Mouse (Mus musculus) urinary bladder, postnatal 14 days (tissue): ENCODE measurements around the gene Gnb3.
A peak's percentile ranks its signal among the peaks of the same experiment; 100 is the strongest.
"Not testable (repeated sequence)": the region's sequence is repeated elsewhere in the genome, so short reads cannot be mapped to it uniquely, and the experiment has no call there.

Experiments
- DNase-seq: peaks from one replicate; pipeline ENCODE4 v3.0.0; 2021; ENCODE audit warnings: low spot score

The Gnb3 gene

DNA sequence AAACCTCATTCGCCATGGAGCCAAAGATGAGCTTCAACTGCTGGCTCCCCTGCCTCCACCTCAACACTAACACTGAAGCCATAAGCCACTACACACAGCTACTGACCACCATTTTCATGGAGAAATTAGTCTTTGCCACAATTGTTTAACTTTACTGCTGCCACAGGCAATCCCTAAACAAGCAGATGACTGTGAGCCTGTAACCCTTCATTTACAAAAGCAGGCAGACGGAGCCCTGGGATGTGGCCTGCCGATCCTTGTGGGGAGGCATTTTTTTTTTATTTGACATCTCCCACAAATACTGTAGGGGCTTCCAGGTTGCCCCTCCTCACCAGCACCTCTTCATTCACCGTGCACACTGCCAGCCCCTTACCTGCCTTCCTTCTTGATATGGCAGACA, 23.5 kb downstream of the Gnb3 start:
- no peak for DNase-seq

GRCm38 (mm10) chr6:124814858-124815774, 25.0 kb downstream of the Gnb3 start:
- DNase-seq: no peak

- no peak for DNase-seq
These were observed 25.6 kb downstream of the Gnb3 start for GRCm38 (mm10) chr6:124814448-124814847.

DNA sequence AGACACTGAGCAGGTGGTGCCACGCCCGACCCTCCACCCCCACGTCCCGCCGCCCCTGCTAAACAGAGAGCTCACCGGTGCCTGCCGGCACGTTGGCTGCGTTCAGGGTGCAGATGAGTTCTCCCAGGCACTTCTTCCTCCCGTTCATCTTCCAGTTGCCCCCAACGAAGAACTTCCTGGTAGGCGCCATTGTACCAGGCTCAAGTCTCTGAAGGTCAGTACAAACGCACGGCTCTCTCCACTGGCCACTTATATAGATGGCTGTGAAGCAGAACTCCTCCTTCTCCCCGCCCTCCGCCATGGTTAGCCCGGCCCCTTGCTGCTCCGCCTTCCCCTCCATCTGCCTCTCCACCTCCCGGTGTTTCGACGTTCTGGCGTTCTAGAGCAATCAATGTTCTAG, 26.1 kb downstream of the Gnb3 start, which contains the start of gene Tpi1:
TSS of gene Tpi1 (minus strand) at position 364 of the 400 bp plus-strand sequence.
- peak; percentile 93 for DNase-seq

DNA sequence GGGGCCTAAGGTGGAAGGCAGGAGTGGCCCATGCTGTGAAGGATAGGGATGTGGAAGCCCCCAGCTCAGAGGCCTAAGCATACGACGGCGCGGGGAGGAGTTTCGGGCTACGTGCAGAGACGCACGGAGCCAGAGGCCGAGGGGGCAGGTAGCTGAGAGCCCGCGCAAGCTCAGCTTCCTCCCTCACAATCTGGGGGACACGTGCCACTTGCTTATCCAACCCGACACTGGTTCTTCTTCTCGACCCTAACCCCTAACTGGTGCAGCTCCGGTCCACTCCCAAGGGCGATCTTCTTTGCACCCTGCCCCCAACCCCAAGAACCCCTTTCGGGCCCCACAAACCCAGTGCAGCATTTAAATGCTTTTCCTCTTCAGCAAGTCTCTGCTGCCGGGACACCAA, 26.6 kb downstream of the Gnb3 start:
- DNase-seq: peak; percentile 65

DNA sequence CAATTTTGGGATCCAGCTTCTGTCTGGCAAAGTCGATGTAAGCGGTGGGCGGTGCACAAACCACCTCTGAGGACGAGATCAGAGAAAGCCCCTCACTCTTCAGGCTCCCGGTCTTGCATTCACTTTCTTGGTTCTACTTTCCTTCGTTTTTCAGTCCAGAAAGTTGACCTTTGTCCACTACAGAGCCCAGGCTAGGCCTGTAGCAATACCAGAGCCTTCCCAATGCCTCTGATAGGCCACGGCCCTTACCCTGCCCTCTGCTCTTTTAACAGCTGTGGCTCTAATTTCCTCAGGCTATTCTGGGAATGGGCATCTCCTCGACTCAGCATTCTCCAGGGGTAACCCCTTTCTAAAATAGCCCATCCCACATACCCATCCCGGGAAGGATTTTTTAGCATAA, 27.2 kb downstream of the Gnb3 start:
- no peak for DNase-seq

- no peak for DNase-seq
These were observed 28.1 kb downstream of the Gnb3 start for GRCm38 (mm10) chr6:124811701-124812560.

GRCm38 (mm10) chr6:124811403-124811665, 28.7 kb downstream of the Gnb3 start:
- DNase-seq: no peak

DNA sequence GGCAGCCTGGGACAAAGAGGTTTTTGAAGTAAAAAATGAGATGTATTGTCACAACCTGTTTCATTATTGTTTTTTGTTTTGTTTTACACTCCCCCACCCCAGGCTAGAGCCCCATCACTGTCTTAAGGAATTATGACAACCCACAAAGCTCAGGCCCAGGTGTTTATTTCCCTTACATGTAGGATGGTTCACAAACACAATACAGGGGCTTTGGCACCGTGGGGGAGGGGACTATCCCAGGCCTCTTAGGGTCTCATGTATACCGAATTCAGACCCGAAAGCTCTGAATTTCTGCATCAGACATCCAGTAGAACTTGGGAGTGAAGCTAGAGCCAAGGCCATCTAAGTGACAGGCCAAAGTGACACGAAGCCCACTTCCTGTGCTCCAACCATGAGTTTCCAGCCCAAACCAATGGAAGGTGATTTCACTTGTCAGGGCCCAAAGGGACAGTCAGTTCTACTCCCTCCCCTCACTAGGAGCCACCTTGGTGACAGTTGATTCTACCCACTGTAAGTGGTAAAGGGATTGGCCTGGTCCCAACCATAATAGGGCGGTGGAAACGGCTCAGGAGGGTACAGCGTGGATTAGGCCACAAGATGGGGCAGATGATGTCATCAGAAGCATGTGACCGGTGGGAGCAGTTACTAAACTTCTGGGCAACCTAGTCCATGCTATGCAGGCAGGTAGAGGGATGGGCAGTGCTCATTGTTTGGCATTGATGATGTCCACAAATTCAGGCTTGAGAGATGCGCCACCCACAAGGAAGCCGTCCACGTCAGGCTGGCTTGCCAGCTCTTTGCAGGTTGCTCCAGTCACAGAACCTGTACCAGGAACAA, 29.3 kb downstream of the Gnb3 start:
- not testable (repeated sequence) for DNase-seq

GRCm38 (mm10) chr6:124809775-124810538, 30.1 kb downstream of the Gnb3 start:
- DNase-seq: no peak

GRCm38 (mm10) chr6:124809052-124809774, 30.9 kb downstream of the Gnb3 start:
- DNase-seq: peak; percentile 85

DNA sequence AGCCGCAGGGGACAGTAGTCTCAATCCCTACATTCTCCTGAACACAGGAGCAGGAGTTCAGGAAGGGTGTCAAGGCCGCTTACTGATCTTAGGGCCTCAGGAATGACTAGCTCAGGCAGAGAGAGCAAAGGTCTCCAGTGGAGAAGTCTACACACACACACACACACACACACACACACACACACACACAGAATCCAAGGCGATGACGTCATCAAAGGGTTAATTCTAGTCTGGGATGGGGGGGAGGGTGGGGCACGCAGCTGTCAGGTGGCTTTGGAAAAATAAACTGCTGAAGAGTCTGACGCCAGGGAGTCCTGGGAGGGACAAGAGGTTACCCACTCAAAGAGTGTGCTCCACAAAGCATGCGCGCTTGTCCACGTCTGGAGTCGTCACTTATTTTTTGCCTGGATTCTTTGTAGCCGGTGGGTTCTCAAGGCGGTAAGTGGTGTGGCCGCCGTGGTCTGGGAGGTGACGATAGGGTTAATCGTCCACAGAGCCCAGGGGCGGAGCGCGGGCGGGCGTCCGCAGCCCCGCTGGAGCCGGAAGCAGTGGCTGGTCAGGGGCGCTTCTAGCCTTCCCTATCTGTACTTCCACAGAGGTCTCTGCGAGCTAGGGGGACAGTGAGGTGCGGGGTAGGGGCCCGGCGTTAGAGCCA, 31.6 kb downstream of the Gnb3 start, which contains the start of gene Spsb2:
TSS of gene Spsb2 (plus strand) at position 304 of the 655 bp plus-strand sequence.
- DNase-seq: peak; percentile 82

GRCm38 (mm10) chr6:124807986-124808357, 32.1 kb downstream of the Gnb3 start:
- no peak for DNase-seq

DNA sequence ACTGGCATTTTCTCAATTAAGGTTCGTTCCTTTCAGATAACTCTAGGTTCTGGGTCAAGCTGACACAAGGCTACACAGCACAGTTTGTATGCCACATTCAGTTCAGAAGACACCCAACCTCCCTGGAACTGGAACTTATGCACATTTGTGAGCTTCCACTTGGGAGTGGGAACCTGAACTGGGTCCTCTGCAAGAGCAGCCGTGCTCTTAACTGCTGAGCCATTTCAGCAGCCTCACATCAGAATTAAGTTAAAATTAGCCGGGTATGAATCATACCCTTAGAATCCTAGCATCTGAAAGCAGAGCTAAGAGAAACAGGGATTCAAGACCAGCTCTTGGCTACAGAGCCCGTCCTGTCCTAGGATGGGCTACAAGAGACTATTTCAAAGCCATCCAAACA, 32.7 kb downstream of the Gnb3 start:
- DNase-seq: no peak

DNA sequence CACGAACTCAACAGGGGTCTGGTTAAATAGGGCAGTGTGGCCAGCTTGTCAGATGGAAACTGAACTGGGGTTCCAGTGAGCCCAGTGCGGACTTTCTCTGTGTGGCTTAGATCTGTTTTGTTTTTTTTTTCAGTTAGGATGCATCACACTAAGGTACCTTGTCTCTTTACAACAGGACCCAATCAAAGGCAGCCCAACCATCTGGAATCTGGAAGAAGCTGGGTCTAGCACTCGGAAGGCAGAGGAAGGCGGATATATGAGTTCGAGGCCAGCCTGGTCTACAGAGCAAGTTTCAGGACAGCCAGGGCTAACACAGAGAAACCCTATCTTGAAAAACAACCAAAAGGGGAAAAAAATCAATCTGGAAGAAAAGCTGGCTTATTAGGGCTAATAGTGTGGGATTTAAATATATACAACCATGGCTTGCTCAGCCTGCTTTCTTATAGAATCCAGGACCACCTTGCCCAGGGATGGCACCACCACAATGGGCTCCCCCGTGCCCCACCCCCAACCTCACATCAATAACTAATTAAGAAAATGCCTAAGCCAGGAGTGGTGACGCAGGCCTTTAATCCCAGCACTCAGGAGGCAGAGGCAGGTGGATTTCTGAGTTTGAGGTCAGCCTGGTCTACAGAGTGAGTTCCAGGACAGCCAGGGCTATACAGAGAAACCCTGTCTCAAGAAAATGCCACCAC, 33.5 kb downstream of the Gnb3 start:
- no peak for DNase-seq

DNA sequence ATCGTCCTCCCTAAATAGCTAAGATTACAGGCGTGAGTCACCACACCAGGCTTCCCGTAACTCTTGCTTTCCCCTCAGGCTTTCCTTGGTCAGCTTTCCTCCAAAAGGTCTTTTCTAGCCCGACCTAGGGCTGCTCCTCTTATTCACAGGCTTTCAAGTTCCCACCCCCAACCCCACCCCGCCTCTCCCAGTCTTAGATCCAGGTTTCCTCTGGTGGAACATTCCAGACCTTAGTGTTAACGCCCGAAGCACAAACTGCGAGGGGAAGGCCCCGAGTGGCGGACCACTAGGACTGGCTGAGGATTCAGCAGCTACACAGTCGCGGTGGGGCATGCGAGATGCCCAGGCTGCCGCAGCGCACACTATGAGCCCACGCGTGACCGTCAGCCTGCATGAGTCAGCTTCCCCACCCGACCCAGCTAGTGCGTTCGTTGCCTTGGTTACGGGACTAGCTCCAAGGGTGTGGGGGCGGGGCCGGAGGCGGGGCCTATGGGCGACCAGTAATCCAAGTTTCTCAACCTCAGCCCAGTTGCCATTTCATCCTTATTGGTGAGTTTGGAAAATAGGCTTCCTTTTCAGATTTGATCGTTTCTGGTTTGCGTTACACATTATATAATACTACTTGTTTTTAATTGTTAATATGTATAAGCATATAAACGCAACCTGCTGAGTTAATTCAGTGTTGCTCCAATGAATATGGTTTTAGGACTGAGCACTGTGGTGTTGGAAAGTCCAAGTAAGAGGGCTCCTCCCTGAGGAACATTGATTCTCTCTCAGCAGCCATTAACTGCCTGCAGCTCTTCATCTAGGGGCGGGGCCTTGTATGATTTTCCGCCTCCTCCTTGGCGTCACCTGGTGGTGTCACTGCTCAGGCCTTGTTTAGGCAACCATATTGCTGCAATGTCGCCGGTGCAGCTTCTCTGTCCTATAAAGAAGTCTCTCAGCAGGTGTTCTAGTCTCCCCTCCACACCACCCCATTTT, 34.4 kb downstream of the Gnb3 start:
- DNase-seq: peak; percentile 97

DNA sequence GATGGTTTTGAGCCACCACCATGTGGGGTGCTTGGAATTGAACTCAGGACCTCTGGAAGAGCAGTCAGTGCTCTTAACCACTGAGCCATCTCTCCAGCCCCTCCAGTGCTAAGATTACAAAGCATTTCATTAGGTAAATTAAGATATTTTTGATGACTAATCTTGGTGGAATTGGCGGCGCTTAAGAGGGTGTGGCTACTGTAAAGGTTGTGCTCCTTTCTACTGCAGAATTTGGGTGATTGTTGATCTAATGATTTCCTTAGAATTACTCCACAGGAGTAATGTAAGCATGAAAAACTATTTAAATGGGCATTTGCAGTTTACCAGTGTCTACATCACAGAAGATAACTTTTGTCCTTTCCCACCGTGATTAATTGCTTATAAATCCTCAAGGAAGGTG, 35.7 kb downstream of the Gnb3 start:
- DNase-seq: no peak

GRCm38 (mm10) chr6:124803691-124804090, 36.4 kb downstream of the Gnb3 start:
- not testable (repeated sequence) for DNase-seq
